Mouse (Mus musculus) cortical plate, adult 2 months (tissue): ENCODE measurements around the gene Lrrc8c.

ENCODE experiments used
- CTCF ChIP-seq: fragments of 200-500 bp; IDR thresholded peaks from 2 replicates; pipeline ENCODE4 v1.5.1; 2011; ENCODE audit warnings: mild to moderate bottlenecking, control low read depth, low read length; ENCODE audit not compliant: insufficient read depth; ENCODE audit errors: extremely low read depth
- POLR2A ChIP-seq: fragments of 200-500 bp; IDR thresholded peaks from 2 replicates; pipeline ENCODE4 v1.6.1; 2011; ENCODE audit warnings: mild to moderate bottlenecking, low read length, control low read depth; ENCODE audit not compliant: insufficient read depth; ENCODE audit errors: extremely low read depth

GRCm38 (mm10) chr5:105537101-105537723 lies 18.0 kb downstream of the Lrrc8c start:
- TF ChIP-seq CTCF (no peak), POLR2A (no peak)
